Mouse (Mus musculus): ENCODE results near the gene Timp4.
A peak's percentile ranks its signal among the peaks of the same experiment; 100 is the strongest.
"Not testable (repeated sequence)": the region's sequence is repeated elsewhere in the genome, so short reads cannot be mapped to it uniquely, and the experiment has no call there.

Gene Timp4

DNA sequence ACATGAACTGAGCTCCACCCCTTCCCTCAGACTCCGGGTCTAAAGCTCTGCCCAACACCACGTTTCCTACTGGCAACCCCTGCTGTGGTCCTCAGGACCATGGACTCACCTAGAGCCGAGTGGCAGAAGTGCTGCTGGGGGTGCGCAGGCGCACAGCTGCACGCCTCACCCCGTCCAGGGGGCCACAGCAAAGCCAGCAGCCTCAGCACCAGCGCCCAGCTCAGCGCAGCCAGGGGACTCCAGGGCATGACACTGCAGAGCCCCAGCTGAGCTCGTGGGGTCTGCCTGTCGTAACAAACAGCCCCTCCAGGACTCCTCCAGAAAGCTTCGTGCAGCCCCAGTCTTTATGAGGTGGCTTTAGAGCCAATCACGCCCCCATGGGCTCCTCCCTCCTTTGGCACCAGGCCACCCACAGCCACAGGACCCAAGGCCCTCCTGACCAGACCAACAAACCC lies 447 bp downstream of the Timp4 start:
- no peak for DNase-seq (ENCODE audit: low spot score)

DNA sequence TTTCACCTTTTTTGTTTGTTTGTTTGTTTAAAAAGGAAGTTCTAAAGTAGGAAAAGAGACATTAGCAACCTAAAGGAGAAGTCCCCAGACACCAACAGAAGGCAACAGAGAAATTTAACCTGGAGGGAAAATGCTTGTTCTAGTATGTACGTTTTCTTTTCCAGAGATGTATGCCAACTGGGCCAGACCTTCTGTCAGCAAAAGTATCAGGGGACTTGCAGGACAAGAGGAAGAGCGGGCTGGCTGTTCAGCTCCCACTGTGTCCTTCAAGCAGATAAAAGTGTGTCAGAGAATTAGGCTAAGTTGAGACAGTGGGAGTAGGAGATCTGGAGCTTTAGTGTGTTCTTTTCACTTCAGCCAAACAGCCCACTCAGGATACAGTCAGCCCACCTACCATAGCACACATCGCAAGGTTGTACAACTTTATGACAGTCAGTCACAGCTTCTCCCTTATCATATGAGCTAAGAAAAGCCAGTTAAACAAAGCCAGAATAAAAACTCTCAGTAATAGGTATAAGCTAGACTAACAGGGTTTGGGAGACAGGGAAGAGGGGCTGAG lies 6.4 kb downstream of the Timp4 start:
- no peak for DNase-seq (ENCODE audit: low spot score)

DNA sequence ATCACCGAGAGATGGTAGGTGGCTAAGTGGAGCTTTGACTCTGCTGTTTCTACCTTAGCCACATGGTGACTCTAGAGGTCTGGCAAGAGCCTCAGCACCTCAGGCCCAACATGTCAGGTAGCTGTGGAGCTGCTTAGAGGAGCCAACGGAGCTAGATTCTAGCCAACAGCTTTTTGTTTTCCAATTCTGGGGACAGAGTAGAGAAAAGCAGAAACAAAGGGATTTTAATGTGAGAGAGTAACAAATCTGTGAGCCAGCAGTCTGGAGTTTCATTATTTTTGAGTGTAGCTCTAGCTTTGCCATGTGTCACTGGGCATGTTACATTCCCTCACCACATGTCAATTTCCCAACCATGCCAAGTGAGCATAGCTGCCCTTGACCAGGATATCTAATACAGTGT lies 7.8 kb downstream of the Timp4 start:
- DNase-seq (ENCODE audit: low spot score) = no peak

- DNase-seq (ENCODE audit: low spot score) = no peak
Measured at GRCm38 (mm10) chr6:115241939-115242338, 10.1 kb downstream of the Timp4 start.

- no peak for DNase-seq (ENCODE audit: low spot score)
Measured at GRCm38 (mm10) chr6:115241131-115241699, 10.8 kb downstream of the Timp4 start.

DNA sequence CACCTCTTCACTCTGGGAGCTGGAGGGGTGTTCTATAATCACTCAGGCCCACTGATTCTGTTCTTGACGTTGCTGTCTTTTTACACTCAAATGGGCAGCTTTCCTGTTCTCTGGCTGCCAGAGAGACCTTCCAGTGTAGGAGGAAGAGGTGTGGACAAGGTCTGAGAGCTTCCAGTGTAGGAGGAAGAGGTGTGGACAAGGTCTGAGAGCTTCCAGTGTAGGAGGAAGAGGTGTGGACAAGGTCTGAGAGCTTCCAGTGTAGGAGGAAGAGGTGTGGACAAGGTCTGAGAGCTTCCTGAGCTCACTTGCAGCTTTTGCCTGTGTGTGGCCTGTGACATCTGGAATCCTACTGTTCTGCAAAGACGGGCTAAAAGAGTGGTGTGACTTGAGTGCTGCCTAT lies 11.6 kb downstream of the Timp4 start:
- DNase-seq (ENCODE audit: low spot score) = not testable (repeated sequence)

DNA sequence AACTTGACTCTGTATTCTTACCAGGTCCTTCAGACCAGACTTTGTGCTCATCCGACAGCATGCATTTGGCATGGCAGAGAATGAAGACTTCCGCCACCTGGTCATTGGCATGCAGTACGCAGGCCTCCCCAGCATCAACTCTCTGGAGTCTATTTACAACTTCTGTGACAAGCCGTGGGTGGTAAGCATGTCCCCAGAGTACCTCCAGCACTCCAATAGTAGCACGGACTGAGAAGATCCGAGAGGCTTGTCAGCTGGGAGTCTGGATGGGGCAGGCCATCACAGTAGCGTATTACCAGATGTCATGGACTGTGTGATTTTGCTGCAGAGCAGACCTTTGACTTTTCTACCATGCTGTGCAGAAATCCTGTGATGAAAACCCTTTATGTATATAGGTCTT lies 12.7 kb downstream of the Timp4 start:
- no peak for DNase-seq (ENCODE audit: low spot score)

GRCm38 (mm10) chr6:115238031-115239027 lies 13.7 kb downstream of the Timp4 start:
- no peak for DNase-seq (ENCODE audit: low spot score)

DNA sequence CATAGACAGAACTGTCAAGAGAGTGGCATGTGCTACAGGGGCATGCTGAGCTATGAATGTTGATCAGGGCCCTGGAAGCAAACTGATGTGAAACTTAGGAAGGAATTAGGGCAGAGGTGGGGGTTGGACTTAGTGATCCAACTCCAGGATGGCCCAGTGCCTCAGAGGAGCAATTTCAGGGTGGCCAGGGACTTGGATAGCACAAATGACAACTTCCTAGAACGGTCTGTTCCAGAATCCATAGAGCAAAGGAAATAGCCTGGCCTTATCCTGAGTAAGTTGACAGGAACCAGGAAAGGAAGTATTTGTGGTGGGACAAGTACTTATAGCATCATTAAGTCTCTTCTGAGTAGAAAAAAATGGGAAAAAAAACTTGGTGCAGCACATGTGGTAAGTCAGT lies 19.4 kb downstream of the Timp4 start:
- no peak for DNase-seq (ENCODE audit: low spot score)

- DNase-seq (ENCODE audit: low spot score) = no peak
Measured at GRCm38 (mm10) chr6:115231836-115232235, 20.2 kb downstream of the Timp4 start.

DNA sequence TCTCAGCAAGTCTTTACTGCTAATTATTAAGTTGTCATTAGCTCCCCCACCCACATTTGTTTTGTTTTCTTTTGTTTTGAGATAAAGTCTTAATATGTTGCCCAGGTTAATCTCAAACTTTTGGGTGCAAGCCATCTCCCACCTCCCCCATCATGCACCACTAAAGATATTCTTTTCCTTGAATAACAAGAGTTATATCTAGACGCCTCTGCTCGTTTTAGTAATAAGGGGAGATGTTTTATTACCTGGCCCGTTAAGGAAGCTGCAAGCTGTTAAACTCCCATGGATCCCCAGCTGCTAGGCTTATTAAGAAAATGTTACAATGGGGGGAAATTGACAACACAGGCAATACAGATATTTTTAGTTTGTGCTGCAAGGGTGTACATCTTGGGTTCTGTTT lies 21.4 kb downstream of the Timp4 start:
- DNase-seq (ENCODE audit: low spot score) = no peak

GRCm38 (mm10) chr6:115227529-115227928 lies 24.5 kb downstream of the Timp4 start:
- DNase-seq (ENCODE audit: low spot score) = peak; percentile 45

DNA sequence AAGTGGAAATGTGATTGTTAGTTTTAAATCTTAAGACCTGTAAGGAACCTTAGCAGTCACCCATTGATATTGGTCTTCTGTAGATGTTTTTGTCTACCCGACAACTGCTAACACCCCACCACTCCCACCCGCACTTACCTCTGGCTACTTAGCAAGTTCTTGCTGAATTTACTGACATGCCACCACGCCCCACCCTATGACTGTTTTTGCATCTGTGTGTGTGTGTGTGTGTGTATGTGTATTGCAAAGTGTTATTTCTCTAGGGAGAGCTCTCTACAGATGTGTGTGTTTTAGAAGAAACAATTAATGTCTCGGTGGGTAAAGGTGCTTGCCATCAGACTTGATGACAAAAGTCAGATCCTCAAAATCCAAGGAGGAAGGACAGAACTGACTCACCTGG lies 25.0 kb downstream of the Timp4 start, which contains the start of gene Gm17482:
Gene Gm17482, plus strand, starts transcription at position 301 of the 400 bp plus-strand sequence.
- DNase-seq (ENCODE audit: low spot score) = no peak

GRCm38 (mm10) chr6:115225519-115225918 lies 26.5 kb downstream of the Timp4 start:
- DNase-seq (ENCODE audit: low spot score) = no peak

- DNase-seq (ENCODE audit: low spot score) = no peak
Measured at GRCm38 (mm10) chr6:115221215-115221641, 30.8 kb downstream of the Timp4 start.

GRCm38 (mm10) chr6:115213129-115213528 lies 38.9 kb downstream of the Timp4 start:
- no peak for DNase-seq (ENCODE audit: low spot score)

DNA sequence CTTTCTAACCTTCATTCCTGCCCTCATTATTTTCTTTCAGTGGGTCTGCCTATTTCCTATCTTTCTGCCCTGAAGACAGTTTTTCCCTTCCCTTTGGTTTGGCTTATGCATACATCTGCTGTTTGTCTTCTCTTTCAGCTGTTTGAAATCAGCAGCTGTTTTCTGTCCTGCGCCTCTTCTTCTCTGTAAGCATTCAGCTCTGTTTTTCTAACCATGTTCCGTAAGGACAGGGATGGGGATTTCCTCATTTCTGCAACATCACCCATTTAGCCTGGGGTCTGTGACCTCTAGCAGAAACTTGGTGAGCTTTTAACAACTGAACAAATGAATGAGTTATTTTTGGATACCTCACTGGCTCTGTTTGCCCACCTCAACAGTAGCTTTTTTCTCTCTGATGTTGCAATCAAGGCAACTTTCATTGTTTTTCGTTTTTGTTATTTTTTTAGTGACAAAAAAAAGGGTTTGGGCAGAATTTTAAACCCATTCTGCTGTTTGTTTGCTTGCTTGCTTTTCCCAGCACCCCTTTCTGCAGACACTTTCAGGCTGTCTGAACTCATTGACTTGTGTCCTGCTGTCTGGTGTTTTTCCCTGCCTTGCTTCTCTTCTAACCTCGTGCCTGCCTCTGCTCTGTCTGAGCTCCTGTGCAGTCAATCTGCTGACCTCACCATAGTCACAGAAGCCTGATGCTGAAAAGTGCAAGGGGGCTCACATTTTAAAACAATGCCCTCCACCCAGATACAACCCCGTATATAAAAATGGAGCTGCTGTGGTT lies 39.7 kb downstream of the Timp4 start:
- DNase-seq (ENCODE audit: low spot score) = no peak

GRCm38 (mm10) chr6:115210820-115211219 lies 41.2 kb downstream of the Timp4 start:
- DNase-seq (ENCODE audit: low spot score) = no peak

- no peak for DNase-seq (ENCODE audit: low spot score)
Measured at GRCm38 (mm10) chr6:115210187-115210586, 41.8 kb downstream of the Timp4 start.

GRCm38 (mm10) chr6:115203029-115203428 lies 49.0 kb downstream of the Timp4 start:
- no peak for DNase-seq (ENCODE audit: low spot score)

DNA sequence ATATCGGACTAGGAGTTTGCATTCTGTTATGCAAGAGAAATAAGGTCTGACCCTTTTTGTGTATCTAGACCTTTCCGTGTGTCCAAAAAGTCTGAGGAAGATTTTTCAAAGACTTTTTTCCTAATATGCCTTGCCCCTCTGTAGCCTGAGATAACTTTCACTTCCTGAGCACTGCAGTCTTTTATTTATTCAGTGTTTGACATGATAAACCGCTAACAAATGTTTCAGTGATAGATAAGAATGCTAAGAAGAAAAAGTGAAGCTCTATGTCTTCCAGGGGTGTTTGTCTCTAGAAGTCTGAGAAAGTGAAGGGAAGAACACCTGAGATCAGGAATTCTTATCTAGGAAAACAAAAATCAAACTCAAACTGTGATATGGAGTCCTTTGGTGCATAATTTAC lies 51.3 kb downstream of the Timp4 start:
- DNase-seq (ENCODE audit: low spot score) = no peak
